Mouse (Mus musculus): Measurements from ENCODE around the gene Gm42906. TPM values are rescaled to one million over a fixed set of nuclear protein-coding genes. Genes with fewer than 3 reads are reported as not detected.

Gene Gm42906
- total RNA-seq, 1 experiment, result not detected

DNA sequence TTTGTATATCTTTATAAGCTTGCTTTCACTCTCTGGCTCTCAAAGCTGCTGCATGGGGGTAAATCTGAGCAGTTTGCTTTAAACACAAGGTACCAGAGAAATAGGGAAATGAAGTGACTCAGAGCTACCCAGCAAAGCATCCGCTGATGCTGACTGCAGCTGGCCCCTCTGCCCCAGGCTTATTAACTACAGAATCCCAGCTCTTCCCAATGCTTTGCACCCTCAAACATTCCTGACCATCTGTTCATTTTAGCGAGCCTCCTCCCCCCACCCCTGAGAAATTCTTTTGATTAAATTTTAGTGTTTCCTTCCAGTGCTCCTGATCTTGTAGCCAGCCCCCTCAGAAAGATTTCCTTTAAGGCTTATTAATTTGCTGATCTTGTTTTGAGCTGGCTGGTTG lies 24.4 kb downstream of the Gm42906 start:
- H3K4me1 ChIP-seq (ENCODE audit: control insufficient read depth in 2 of 2, insufficient read depth in 2 of 2, low read length in 2 of 2, poor library complexity in 1 of 2), result no peaks in the 10 kb centered on the region
- TF ChIP-seq MAFK (IDR thresholded peaks at IDR 0.05; ENCODE audit: insufficient read depth, low read depth, low read length), result no peak
- TF ChIP-seq HCFC1 (IDR thresholded peaks at IDR 0.05; ENCODE audit: borderline replicate concordance, insufficient read depth, low read length), result no peak
- TF ChIP-seq ZNF384 (IDR thresholded peaks at IDR 0.05; ENCODE audit: low read depth, low read length), result no peak
- no peak for TF ChIP-seq CHD2 (IDR thresholded peaks at IDR 0.05; ENCODE audit: low read depth, low read length)
- no peak for TF ChIP-seq ZC3H11A (IDR thresholded peaks at IDR 0.05; ENCODE audit: borderline replicate concordance, low read depth, low read length)
- no peak overlapping the region for H3K4me3 ChIP-seq (ENCODE audit: insufficient read depth in 1 of 2, low read depth in 1 of 2, low read length in 2 of 2, poor library complexity in 1 of 2, severe bottlenecking in 1 of 2)
- DNase-seq (ENCODE audit: low read depth, low spot score), result no peak
- in situ Hi-C loops (cut with MboI; ENCODE audit: low sequenced_read_pairs in 2 of 2, unreplicated experiment in 2 of 2), result no loop called here
- no peaks in the 10 kb centered on the region for H3K36me3 ChIP-seq (ENCODE audit: control insufficient read depth, insufficient read depth, low read length, poor library complexity, severe bottlenecking)
- H3K27ac ChIP-seq (ENCODE audit: insufficient read depth, low read depth, low read length, poor library complexity, severe bottlenecking), result no peak overlapping the region
- H3K9ac ChIP-seq (ENCODE audit: insufficient read depth, low read depth, low read length, poor library complexity, severe bottlenecking), result no peak overlapping the region
- no peaks in the 10 kb centered on the region for H3K9me3 ChIP-seq (ENCODE audit: control insufficient read depth, insufficient read depth, low read depth, low read length)

GRCm38 (mm10) chr5:151400557-151400944 lies 27.4 kb downstream of the Gm42906 start:
- Histone ChIP-seq H3K9me3 (ENCODE audit: control insufficient read depth, insufficient read depth, low read depth, low read length) (no peaks in the 10 kb centered on the region), H3K36me3 (ENCODE audit: control insufficient read depth, insufficient read depth, low read length, poor library complexity, severe bottlenecking) (no peaks in the 10 kb centered on the region), H3K4me1 (ENCODE audit: control insufficient read depth in 2 of 2, insufficient read depth in 2 of 2, low read length in 2 of 2, poor library complexity in 1 of 2) (no peaks in the 10 kb centered on the region), H3K27ac (ENCODE audit: insufficient read depth, low read depth, low read length, poor library complexity, severe bottlenecking) (no peak overlapping the region), H3K4me3 (ENCODE audit: insufficient read depth in 1 of 2, low read depth in 1 of 2, low read length in 2 of 2, poor library complexity in 1 of 2, severe bottlenecking in 1 of 2) (no peak overlapping the region), H3K9ac (ENCODE audit: insufficient read depth, low read depth, low read length, poor library complexity, severe bottlenecking) (no peak overlapping the region)
- no peak for TF ChIP-seq CHD2 (IDR thresholded peaks at IDR 0.05; ENCODE audit: low read depth, low read length)
- TF ChIP-seq ZNF384 (IDR thresholded peaks at IDR 0.05; ENCODE audit: low read depth, low read length), result no peak
- TF ChIP-seq MAFK (IDR thresholded peaks at IDR 0.05; ENCODE audit: insufficient read depth, low read depth, low read length), result no peak
- no peak for TF ChIP-seq ZC3H11A (IDR thresholded peaks at IDR 0.05; ENCODE audit: borderline replicate concordance, low read depth, low read length)
- no peak for TF ChIP-seq HCFC1 (IDR thresholded peaks at IDR 0.05; ENCODE audit: borderline replicate concordance, insufficient read depth, low read length)
- in situ Hi-C loops (cut with MboI; ENCODE audit: low sequenced_read_pairs in 2 of 2, unreplicated experiment in 2 of 2), result no loop called here
- DNase-seq (ENCODE audit: low read depth, low spot score), result no peak

- Histone ChIP-seq H3K36me3 (ENCODE audit: control insufficient read depth, insufficient read depth, low read length, poor library complexity, severe bottlenecking) (no peaks in the 10 kb centered on the region), H3K4me3 (ENCODE audit: insufficient read depth in 1 of 2, low read depth in 1 of 2, low read length in 2 of 2, poor library complexity in 1 of 2, severe bottlenecking in 1 of 2) (no peak overlapping the region), H3K27ac (ENCODE audit: insufficient read depth, low read depth, low read length, poor library complexity, severe bottlenecking) (no peak overlapping the region), H3K9ac (ENCODE audit: insufficient read depth, low read depth, low read length, poor library complexity, severe bottlenecking) (no peak overlapping the region), H3K9me3 (ENCODE audit: control insufficient read depth, insufficient read depth, low read depth, low read length) (no peaks in the 10 kb centered on the region), H3K4me1 (ENCODE audit: control insufficient read depth in 2 of 2, insufficient read depth in 2 of 2, low read length in 2 of 2, poor library complexity in 1 of 2) (no peaks in the 10 kb centered on the region)
- no peak for DNase-seq (ENCODE audit: low read depth, low spot score)
- no peak for TF ChIP-seq CHD2 (IDR thresholded peaks at IDR 0.05; ENCODE audit: low read depth, low read length)
- no peak for TF ChIP-seq HCFC1 (IDR thresholded peaks at IDR 0.05; ENCODE audit: borderline replicate concordance, insufficient read depth, low read length)
- TF ChIP-seq ZNF384 (IDR thresholded peaks at IDR 0.05; ENCODE audit: low read depth, low read length), result no peak
- no peak for TF ChIP-seq ZC3H11A (IDR thresholded peaks at IDR 0.05; ENCODE audit: borderline replicate concordance, low read depth, low read length)
- TF ChIP-seq MAFK (IDR thresholded peaks at IDR 0.05; ENCODE audit: insufficient read depth, low read depth, low read length), result no peak
- in situ Hi-C loops (cut with MboI; ENCODE audit: low sequenced_read_pairs in 2 of 2, unreplicated experiment in 2 of 2), result no loop called here
These were observed 27.9 kb downstream of the Gm42906 start for GRCm38 (mm10) chr5:151399918-151400556.

GRCm38 (mm10) chr5:151396119-151396518 lies 31.8 kb downstream of the Gm42906 start:
- in situ Hi-C loops (cut with MboI; ENCODE audit: low sequenced_read_pairs in 2 of 2, unreplicated experiment in 2 of 2), result no loop called here
- no peak overlapping the region for H3K4me3 ChIP-seq (ENCODE audit: insufficient read depth in 1 of 2, low read depth in 1 of 2, low read length in 2 of 2, poor library complexity in 1 of 2, severe bottlenecking in 1 of 2)
- TF ChIP-seq MAFK (IDR thresholded peaks at IDR 0.05; ENCODE audit: insufficient read depth, low read depth, low read length) (no peak), CHD2 (IDR thresholded peaks at IDR 0.05; ENCODE audit: low read depth, low read length) (no peak), ZC3H11A (IDR thresholded peaks at IDR 0.05; ENCODE audit: borderline replicate concordance, low read depth, low read length) (no peak), HCFC1 (IDR thresholded peaks at IDR 0.05; ENCODE audit: borderline replicate concordance, insufficient read depth, low read length) (no peak), ZNF384 (IDR thresholded peaks at IDR 0.05; ENCODE audit: low read depth, low read length) (no peak)

More at GRCm38 (mm10) chr5:151396119-151396518, 31.8 kb downstream of the Gm42906 start:
- H3K36me3 ChIP-seq (ENCODE audit: control insufficient read depth, insufficient read depth, low read length, poor library complexity, severe bottlenecking), result no peaks in the 10 kb centered on the region
- H3K9ac ChIP-seq (ENCODE audit: insufficient read depth, low read depth, low read length, poor library complexity, severe bottlenecking), result no peak overlapping the region
- DNase-seq (ENCODE audit: low read depth, low spot score), result no peak
- no peaks in the 10 kb centered on the region for H3K9me3 ChIP-seq (ENCODE audit: control insufficient read depth, insufficient read depth, low read depth, low read length)
- no peak overlapping the region for H3K27ac ChIP-seq (ENCODE audit: insufficient read depth, low read depth, low read length, poor library complexity, severe bottlenecking)
- no peaks in the 10 kb centered on the region for H3K4me1 ChIP-seq (ENCODE audit: control insufficient read depth in 2 of 2, insufficient read depth in 2 of 2, low read length in 2 of 2, poor library complexity in 1 of 2)

Measured in ES-E14 (cell line).